Mouse (Mus musculus): ENCODE data around the gene Sh3bgr. TPM values are rescaled to one million over a fixed set of nuclear protein-coding genes. Genes with fewer than 3 reads are reported as not detected.

Sh3bgr gene
- 100 to 1,000 TPM; 843 to 991 TPM for total RNA-seq (2021)
- long read RNA-seq, experiment 1, transcript Sh3bgr-201 (8 exons, 1,341 nt), result major isoform, 307 of 458 reads
- long read RNA-seq, experiment 1, partial matches to known transcripts, result 84 of 458 reads
- long read RNA-seq, experiment 1, other reads (novel, unspliced or antisense), result 66 of 458 reads
- long read RNA-seq, experiment 2, transcript Sh3bgr-201 (8 exons, 1,341 nt), result major isoform, 408 of 582 reads
- long read RNA-seq, experiment 2, partial matches to known transcripts, result 96 of 582 reads
- long read RNA-seq, experiment 2, other reads (novel, unspliced or antisense), result 77 of 582 reads

DNA sequence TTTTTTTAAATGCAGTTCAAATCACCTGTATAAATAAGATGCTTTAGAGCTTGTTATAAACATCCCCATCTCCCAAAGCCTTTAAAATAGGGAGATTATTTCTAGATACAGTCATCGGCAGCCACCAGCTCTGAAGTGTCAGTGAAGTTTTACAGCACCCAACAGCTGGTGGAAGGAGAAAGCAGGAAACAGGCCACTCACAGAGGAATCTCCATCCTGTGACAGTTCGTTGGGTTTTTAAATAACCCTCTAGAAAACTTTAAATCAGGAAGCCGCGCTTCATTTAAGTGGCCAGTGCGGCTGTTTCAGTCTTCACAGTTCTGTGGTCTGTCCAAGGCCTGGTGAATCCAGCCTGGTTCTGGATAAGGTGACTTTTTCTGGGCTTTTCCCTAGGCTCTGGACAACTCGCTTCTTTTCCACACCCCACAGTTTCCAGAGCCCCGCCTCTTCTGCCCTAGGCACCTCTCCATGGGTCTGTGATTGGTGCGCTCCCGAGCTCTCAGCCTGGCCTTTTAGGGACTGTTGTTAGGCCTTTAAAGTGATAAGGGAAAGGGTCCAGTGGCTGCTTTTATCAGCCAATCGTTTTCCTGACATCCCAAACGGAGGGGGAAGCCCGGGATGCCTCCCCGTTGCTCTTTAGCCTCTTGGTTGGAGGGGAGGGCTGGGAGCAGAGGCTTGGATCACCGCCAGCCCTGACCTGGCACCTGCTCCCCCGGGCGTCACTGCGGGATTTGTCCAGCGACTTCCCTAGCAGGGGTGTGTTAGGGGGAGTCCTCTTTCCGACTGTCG lies at the start of gene Sh3bgr:
Gene Sh3bgr, plus strand, starts transcription at position 538 of the 789 bp plus-strand sequence.
- peak; percentile 94 for DNase-seq
- intact Hi-C loops (cut with DNase I), result no loop called here
- no peak for TF ChIP-seq CTCF (IDR thresholded peaks at IDR 0.05)
- Histone ChIP-seq H3K27ac (peak within 1 kb of the TSS; percentile 96), H3K4me3 (peak within 1 kb of the TSS; percentile 84)

GRCm38 (mm10) chr16:96150995-96151394 lies 49.3 kb upstream of the Sh3bgr start:
- DNase-seq, result peak; percentile 64
- no peak for TF ChIP-seq CTCF (IDR thresholded peaks at IDR 0.05)
- Histone ChIP-seq H3K27ac (peak overlapping the region; percentile 39), H3K4me3 (no peak overlapping the region)
- intact Hi-C loops (cut with DNase I), result loop anchor here (2.0 kb wide), 1 partner anchor 106 kb away; no protein-coding TSS in a partner anchor

GRCm38 (mm10) chr16:96151551-96151950 lies 48.7 kb upstream of the Sh3bgr start:
- H3K4me3 ChIP-seq, result no peak overlapping the region
- TF ChIP-seq CTCF (IDR thresholded peaks at IDR 0.05), result peak; percentile 88
- peak; percentile 86 for DNase-seq
- intact Hi-C loops (cut with DNase I), result loop anchor here (2.0 kb wide), 1 partner anchor 107 kb away; no protein-coding TSS in a partner anchor
- peak overlapping the region; percentile 39 for H3K27ac ChIP-seq

GRCm38 (mm10) chr16:96154476-96154875 lies 45.8 kb upstream of the Sh3bgr start:
- intact Hi-C loops (cut with DNase I), result no loop called here
- DNase-seq, result no peak
- no peak for TF ChIP-seq CTCF (IDR thresholded peaks at IDR 0.05)
- Histone ChIP-seq H3K4me3 (no peak overlapping the region), H3K27ac (no peak overlapping the region)

GRCm38 (mm10) chr16:96156019-96156418 lies 44.2 kb upstream of the Sh3bgr start:
- no peak for DNase-seq
- TF ChIP-seq CTCF (IDR thresholded peaks at IDR 0.05), result no peak
- no peak overlapping the region for H3K27ac ChIP-seq
- H3K4me3 ChIP-seq, result no peak overlapping the region
- intact Hi-C loops (cut with DNase I), result loop anchor here (5.0 kb wide), 1 partner anchor 36 kb away; the partner anchor contains the start of gene Lca5l

DNA sequence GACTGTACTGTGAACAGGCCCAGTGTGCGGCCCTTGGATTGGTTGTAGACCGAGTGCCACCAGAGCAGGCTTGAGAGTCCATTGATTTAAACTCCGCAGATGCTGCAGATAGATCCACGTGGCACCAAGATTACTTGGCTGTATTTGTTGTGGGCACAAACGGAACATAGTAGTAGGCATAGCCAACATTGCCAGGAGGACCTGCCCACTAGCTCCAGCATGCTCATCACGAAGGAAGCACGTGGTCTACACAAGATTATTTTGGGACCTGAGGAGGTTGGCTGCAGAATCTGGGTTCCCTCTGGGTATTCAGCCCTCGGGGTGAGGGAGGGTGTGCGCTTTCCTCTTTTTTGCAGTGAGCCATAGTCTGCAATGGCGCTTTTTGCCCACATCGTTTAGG lies 43.1 kb upstream of the Sh3bgr start:
- H3K4me3 ChIP-seq, result no peak overlapping the region
- H3K27ac ChIP-seq, result peak overlapping the region; percentile 46; the same call in 1 of the 2 replicates
- intact Hi-C loops (cut with DNase I), result loop anchor here (5.0 kb wide), 1 partner anchor 35 kb away; the partner anchor contains the start of gene Lca5l
- no peak for TF ChIP-seq CTCF (IDR thresholded peaks at IDR 0.05)
- peak; percentile 51 for DNase-seq

DNA sequence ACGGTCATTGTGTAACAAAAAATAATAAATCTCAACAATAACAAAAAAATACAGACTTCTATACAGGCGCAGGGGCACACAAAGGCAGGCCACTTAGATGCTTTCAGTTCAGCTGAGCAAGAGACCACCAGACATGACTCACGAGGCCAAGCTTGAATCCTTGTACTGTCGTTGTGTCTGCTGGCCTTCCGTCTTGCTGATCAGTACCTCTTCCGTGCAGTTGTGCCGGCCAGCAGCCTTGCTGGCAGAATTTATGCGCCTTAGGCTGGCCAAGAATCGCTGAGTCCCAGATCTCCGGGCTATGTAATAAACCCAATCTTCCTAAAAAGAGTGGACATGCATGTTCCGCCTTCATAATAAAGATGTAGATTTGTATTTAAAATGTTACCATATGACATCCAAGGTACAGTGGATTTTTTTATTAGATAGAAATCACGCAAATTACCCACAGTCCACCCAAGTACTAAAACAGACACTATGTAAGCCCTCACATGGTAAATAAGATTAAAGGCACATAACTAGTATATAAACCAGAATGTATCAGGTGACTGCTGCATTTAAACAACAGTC lies 41.7 kb upstream of the Sh3bgr start:
- no peak for TF ChIP-seq CTCF (IDR thresholded peaks at IDR 0.05)
- intact Hi-C loops (cut with DNase I), result loop anchor here (5.0 kb wide), 1 partner anchor 34 kb away; the partner anchor contains the start of gene Lca5l
- DNase-seq, result peak; percentile 57
- peak overlapping the region; percentile 90 for H3K27ac ChIP-seq
- peak overlapping the region; percentile 75 for H3K4me3 ChIP-seq

DNA sequence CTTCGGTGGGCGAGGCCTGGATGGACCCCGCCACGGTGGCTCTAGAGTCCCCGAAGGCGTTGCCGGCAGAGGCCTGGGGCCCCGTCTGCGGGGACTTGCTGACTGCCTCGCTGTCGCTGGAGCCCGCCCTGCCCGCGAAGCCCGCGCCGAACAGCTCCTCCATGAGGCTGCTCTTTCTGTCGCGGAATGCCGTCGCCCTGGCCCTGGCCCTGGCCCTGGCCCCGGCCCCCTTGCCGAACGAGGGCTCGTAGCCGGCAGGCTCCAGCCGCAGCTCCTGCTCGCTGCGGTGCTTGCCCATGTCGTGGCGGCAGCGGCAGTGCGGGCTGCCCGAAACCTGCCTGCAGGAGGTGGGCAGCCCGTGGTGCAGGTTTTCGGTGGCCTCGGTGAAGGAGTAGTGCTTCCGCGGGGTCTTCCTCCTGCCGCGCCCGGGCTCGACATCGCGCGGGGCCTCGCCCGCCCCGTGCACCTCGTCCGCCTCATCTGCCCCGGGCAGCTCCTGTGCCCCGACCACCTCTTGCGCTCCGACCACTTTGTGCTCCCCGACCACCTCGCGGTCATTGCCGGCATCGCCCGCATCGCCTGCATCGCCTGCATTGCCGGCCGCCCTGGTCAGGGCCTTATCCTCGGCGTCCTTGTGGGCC lies 41.0 kb upstream of the Sh3bgr start:
- Histone ChIP-seq H3K4me3 (peak overlapping the region; percentile 75), H3K27ac (peak overlapping the region; percentile 90)
- TF ChIP-seq CTCF (IDR thresholded peaks at IDR 0.05), result peak; percentile 52
- DNase-seq, result peak; percentile 81
- intact Hi-C loops (cut with DNase I), result loop anchor here (5.0 kb wide), 1 partner anchor 33 kb away; the partner anchor contains the start of gene Lca5l

GRCm38 (mm10) chr16:96159794-96160346 lies 40.4 kb upstream of the Sh3bgr start:
- H3K27ac ChIP-seq, result peak overlapping the region; percentile 90
- TF ChIP-seq CTCF (IDR thresholded peaks at IDR 0.05), result no peak
- intact Hi-C loops (cut with DNase I), result loop anchor here (5.0 kb wide), 1 partner anchor 32 kb away; the partner anchor contains the start of gene Lca5l
- no peak for DNase-seq
- peak overlapping the region; percentile 75 for H3K4me3 ChIP-seq

DNA sequence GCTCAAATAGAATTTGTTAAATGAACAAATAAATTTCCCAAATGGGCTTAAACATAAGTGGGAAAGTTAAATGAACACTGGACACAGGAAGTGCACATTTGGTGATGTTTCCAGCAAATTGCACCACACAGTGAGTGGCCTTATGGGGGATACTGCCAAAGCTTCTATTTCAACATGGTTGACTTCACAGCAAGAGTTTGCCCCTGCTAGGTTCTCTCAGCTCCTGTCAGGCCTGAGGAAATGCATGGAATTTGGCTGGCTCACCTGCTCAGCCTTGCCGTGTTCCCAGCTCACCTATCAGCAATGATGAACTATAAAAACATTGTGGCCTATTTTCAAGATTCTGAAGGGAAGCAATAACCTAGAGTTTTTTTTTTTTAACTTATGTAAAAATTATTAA lies 39.3 kb upstream of the Sh3bgr start:
- TF ChIP-seq CTCF (IDR thresholded peaks at IDR 0.05), result no peak
- H3K4me3 ChIP-seq, result no peak overlapping the region
- intact Hi-C loops (cut with DNase I), result no loop called here

GRCm38 (mm10) chr16:96161336-96161735 lies 38.9 kb upstream of the Sh3bgr start:
- TF ChIP-seq CTCF (IDR thresholded peaks at IDR 0.05), result no peak
- H3K4me3 ChIP-seq, result no peak overlapping the region
- intact Hi-C loops (cut with DNase I), result no loop called here
- no peak overlapping the region for H3K27ac ChIP-seq
- no peak for DNase-seq

More for the DNA sequence above, 39.3 kb upstream of the Sh3bgr start:
- DNase-seq, result no peak
- H3K27ac ChIP-seq, result no peak overlapping the region

Measured in gastrocnemius, adult 2 months (tissue).